Mouse (Mus musculus) liver, embryonic 11.5 days (tissue): ENCODE measurements at regions not wholly inside any gene's neighbourhood (a gene's known extent, or its start where the extent isn't known, plus 50 kb on each side); places are given as distances from the start of the nearest gene placed in this dataset.

ENCODE experiments used
- ATAC-seq: fragments of 200-750 bp; cut with Nextera tagmentation; replicated peaks from 2 replicates; pipeline ENCODE4 v1.8.0; 2017; ENCODE audit warnings: moderate number of reproducible peaks, mild to moderate bottlenecking, moderate TSS enrichment, moderate library complexity; ENCODE audit not compliant: low FRiP score
- DNase-seq: peaks from one replicate; pipeline ENCODE4 v3.0.0-alpha.2; 2017; ENCODE audit warnings: low spot score
- H3K27ac ChIP-seq: fragments of 300-500 bp; sonication (generic); 2 replicates; pipeline ENCODE4 v1.5.1; 2014; ENCODE audit warnings: mild to moderate bottlenecking, low read depth, low read length, control low read depth
- H3K27me3 ChIP-seq: fragments of 300-500 bp; sonication (generic); replicated peaks from 2 replicates; pipeline ENCODE4 v1.6.1; 2014; ENCODE audit warnings: low read length, mixed read lengths; ENCODE audit not compliant: control insufficient read depth, insufficient read depth
- H3K36me3 ChIP-seq: fragments of 300-500 bp; sonication (generic); 2 replicates; pipeline ENCODE4 v1.6.1; 2014; ENCODE audit warnings: mild to moderate bottlenecking, low read length, moderate library complexity, mixed read lengths; ENCODE audit not compliant: control insufficient read depth, insufficient read depth
- H3K4me1 ChIP-seq: fragments of 300-500 bp; sonication (generic); replicated peaks from 2 replicates; pipeline ENCODE4 v1.6.1; 2014; ENCODE audit warnings: low read length, mixed read lengths; ENCODE audit not compliant: control insufficient read depth, insufficient read depth
- H3K4me2 ChIP-seq: fragments of 300-500 bp; sonication (generic); 2 replicates; pipeline ENCODE4 v1.6.1; 2014; ENCODE audit warnings: mild to moderate bottlenecking, control low read depth, moderate library complexity
- H3K4me3 ChIP-seq: fragments of 300-500 bp; sonication (generic); 2 replicates; pipeline ENCODE4 v1.5.1; 2014; ENCODE audit warnings: low read depth, low read length, control low read depth
- H3K9ac ChIP-seq: fragments of 300-500 bp; sonication (generic); 2 replicates; pipeline ENCODE4 v1.6.1; 2014; ENCODE audit warnings: low read depth, low read length, control low read depth
- H3K9me3 ChIP-seq: fragments of 300-500 bp; sonication (generic); 2 replicates; pipeline ENCODE4 v1.6.1; 2016; ENCODE audit warnings: low read length, inconsistent platforms, mixed read lengths; ENCODE audit not compliant: control insufficient read depth
- WGBS: fragments of 180-500 bp; shearing (Covaris S2); extraction: QIAGEN DNeasy Blood & Tissue Kit; methylation state at CpG from one replicate; pipeline ENCODE4 v1.1.7; 2014; 5-methylcytosine and 5-hydroxymethylcytosine counted together

DNA sequence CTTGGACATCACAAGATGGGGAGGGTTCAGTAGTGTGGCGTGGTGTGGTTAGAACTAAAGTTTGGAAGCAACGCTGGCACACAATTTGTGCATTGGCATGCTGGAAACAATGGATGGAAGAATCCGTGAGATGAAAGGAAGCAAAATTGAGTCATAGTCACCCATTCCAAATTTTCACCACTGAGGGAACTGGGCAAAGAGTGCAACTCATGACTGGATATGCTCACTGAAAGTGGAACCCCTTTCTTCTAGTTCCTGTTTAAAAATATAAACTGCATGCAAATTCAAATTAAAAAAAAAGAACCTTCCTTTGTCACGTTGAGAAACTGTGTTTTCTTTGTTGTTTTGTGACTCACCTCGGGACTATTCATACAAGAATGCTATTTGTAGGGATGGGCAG, 269.5 kb upstream of the Kcnj16 start:
- H3K4me3 ChIP-seq = no peak overlapping the region
- H3K36me3 ChIP-seq = no peaks in the 10 kb centered on the region
- no peaks in the 10 kb centered on the region for H3K9me3 ChIP-seq
- no peak overlapping the region for H3K4me2 ChIP-seq
- no peaks in the 10 kb centered on the region for H3K4me1 ChIP-seq
- no peak for ATAC-seq
- DNase-seq = no peak
- whole genome bisulfite sequencing = 82% methylated on average over 5 of the region's 5 CpGs
- H3K27ac ChIP-seq = no peak overlapping the region
- no peaks in the 10 kb centered on the region for H3K27me3 ChIP-seq
- no peak overlapping the region for H3K9ac ChIP-seq

DNA sequence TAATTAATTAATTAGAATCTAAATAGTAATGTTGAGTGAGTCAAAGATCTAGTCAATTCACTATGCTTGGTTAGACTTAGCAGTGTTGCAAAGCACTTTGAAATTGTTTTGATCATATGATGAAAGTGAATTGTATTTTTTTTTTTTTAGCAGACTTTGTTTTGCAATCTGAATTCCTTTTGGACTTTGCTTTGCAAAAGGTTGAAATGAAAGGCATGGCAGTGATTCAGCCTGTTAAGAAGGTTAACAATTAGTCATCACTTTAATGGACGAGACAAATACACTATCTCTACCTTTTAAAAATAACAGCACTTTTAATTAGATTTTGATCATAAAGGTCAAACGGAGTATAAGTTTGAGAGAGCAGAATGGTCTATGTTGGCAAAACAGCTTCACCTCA, 266.9 kb upstream of the Kcnj16 start:
- H3K36me3 ChIP-seq = no peaks in the 10 kb centered on the region
- H3K4me3 ChIP-seq = no peak overlapping the region
- H3K9ac ChIP-seq = no peak overlapping the region
- H3K4me2 ChIP-seq = no peak overlapping the region
- DNase-seq (no peak), ATAC-seq (no peak)
- no peaks in the 10 kb centered on the region for H3K9me3 ChIP-seq
- no peaks in the 10 kb centered on the region for H3K27me3 ChIP-seq
- H3K27ac ChIP-seq = no peak overlapping the region
- 80% methylated on average over 2 of the region's 2 CpGs for WGBS
- no peaks in the 10 kb centered on the region for H3K4me1 ChIP-seq

DNA sequence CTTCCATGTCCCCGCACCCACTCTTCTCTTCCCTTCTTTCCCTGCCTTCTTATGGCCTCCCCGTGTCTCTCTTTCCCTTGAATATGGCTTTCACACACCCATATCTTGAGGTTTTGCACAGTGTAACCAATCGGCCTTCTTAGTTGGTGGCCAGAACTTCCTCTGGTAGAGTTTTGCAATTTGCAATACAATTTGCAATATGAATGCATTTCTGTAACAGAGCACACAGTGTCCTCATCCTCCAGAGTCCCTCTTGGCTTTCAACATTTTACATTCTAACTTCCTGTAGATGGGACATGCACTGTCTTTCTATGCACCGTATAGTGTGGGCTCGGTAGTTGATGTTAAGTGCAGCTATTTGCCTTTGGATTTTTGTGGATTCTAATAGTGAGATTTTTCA, 265.7 kb upstream of the Kcnj16 start:
- Histone ChIP-seq H3K9ac (no peak overlapping the region), H3K4me1 (no peaks in the 10 kb centered on the region), H3K36me3 (no peaks in the 10 kb centered on the region), H3K4me3 (no peak overlapping the region), H3K27me3 (no peaks in the 10 kb centered on the region), H3K4me2 (no peak overlapping the region), H3K9me3 (no peaks in the 10 kb centered on the region), H3K27ac (no peak overlapping the region)
- DNase-seq (no peak), ATAC-seq (no peak)
- WGBS = 74% methylated on average over 5 of the region's 5 CpGs

DNA sequence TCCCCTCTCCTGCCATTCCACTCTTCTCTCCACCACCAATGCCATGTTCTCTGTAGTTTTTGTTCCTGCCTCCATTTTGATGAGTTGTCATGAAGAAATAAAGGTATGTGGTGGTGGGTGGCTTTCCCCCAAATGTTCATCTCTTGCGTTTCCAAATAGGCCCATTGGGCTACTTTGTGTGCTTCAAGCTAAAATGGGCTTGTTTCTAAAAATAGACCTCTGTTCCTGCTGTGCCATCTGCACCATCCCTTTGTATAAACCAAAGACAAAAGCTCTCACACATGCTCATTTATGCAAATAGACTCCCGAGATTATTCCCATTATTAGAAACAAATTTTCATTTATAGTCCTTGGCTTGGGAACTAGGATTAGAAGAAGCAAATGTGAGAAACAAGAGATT, 264.3 kb upstream of the Kcnj16 start:
- H3K4me3 ChIP-seq = no peak overlapping the region
- no peak overlapping the region for H3K27ac ChIP-seq
- no peaks in the 10 kb centered on the region for H3K9me3 ChIP-seq
- H3K36me3 ChIP-seq = no peaks in the 10 kb centered on the region
- H3K4me2 ChIP-seq = no peak overlapping the region
- H3K9ac ChIP-seq = no peak overlapping the region
- no peaks in the 10 kb centered on the region for H3K27me3 ChIP-seq
- H3K4me1 ChIP-seq = no peaks in the 10 kb centered on the region
- WGBS = 77% methylated on average over 2 of the region's 2 CpGs
- DNase-seq (no peak), ATAC-seq (no peak)

DNA sequence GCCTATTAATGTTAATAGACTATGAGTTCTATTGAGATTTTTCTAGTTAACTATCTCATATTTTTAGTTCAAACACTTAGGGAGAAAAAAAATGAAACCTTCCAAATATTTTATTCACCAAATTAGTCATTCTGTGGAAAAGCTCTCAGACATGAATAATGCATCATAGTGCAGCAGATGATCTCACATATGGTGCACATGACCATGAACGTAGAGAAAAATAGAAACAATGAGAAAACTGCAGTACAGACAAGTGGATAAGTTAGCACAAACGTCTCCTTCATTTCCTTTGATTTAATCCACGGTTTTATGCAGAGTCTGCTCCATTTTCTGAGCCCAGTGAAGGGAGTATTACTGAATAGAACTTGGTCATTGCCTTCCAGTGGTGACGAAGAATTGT, 260.5 kb upstream of the Kcnj16 start:
- WGBS = 82% methylated on average over 4 of the region's 4 CpGs
- no peak for ATAC-seq

DNA sequence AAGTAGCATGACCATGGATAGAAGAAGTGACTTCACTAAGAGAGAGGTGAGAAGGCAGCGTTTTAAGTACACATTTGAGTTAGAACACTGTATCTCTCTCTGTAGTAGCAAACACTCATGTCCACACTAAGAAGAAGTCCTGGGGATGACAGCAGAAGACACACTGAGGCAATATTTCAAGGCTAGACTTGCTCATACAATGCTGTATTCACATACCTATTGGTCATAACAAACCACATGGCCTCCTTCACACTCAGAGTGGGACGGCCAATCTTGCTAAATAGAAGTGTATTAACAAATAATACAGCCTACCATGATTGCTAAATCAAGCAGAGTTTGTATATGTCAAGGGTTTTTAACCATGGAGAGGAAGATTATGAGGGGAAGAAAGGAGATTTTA, 252.5 kb upstream of the Kcnj16 start:
- DNase-seq (no peak), ATAC-seq (no peak)
- H3K4me3 ChIP-seq = no peak overlapping the region
- H3K27me3 ChIP-seq = no peaks in the 10 kb centered on the region
- no peak overlapping the region for H3K9ac ChIP-seq
- H3K36me3 ChIP-seq = no peaks in the 10 kb centered on the region
- H3K9me3 ChIP-seq = no peaks in the 10 kb centered on the region
- WGBS = 84% methylated on average over 2 of the region's 2 CpGs
- H3K27ac ChIP-seq = no peak overlapping the region
- no peaks in the 10 kb centered on the region for H3K4me1 ChIP-seq
- H3K4me2 ChIP-seq = no peak overlapping the region

More for the DNA sequence above, 260.5 kb upstream of the Kcnj16 start:
- H3K9me3 ChIP-seq = no peaks in the 10 kb centered on the region
- no peaks in the 10 kb centered on the region for H3K27me3 ChIP-seq
- H3K4me2 ChIP-seq = no peak overlapping the region
- no peak overlapping the region for H3K27ac ChIP-seq
- no peak for DNase-seq
- no peaks in the 10 kb centered on the region for H3K4me1 ChIP-seq
- no peak overlapping the region for H3K9ac ChIP-seq
- H3K4me3 ChIP-seq = no peak overlapping the region
- H3K36me3 ChIP-seq = no peaks in the 10 kb centered on the region

DNA sequence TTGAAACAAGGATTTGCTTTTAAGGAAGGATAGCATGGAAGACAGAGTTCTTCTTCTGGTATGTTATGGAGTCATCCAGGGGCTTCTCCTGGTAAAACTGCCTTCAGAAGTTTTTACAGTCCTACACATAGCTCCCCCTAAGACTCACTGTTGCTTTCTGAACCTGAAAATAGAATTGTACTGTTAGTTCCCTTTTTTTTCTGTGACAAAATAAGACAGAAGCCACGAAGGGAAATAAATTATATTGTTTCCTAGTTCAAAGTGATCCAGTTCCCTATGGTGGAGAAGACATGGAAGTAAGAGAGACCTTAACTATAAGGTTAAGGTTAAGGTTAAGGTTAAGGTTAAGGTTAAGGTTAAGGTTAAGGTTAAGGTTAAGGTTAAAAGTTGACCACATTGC, 251.5 kb upstream of the Kcnj16 start:
- Histone ChIP-seq H3K27me3 (no peaks in the 10 kb centered on the region), H3K36me3 (no peaks in the 10 kb centered on the region), H3K4me1 (no peaks in the 10 kb centered on the region), H3K9ac (no peak overlapping the region), H3K9me3 (no peaks in the 10 kb centered on the region), H3K4me2 (no peak overlapping the region), H3K4me3 (no peak overlapping the region), H3K27ac (no peak overlapping the region)
- no peak for DNase-seq
- WGBS = 36% methylated on average over 1 of the region's 1 CpGs
- ATAC-seq = no peak

DNA sequence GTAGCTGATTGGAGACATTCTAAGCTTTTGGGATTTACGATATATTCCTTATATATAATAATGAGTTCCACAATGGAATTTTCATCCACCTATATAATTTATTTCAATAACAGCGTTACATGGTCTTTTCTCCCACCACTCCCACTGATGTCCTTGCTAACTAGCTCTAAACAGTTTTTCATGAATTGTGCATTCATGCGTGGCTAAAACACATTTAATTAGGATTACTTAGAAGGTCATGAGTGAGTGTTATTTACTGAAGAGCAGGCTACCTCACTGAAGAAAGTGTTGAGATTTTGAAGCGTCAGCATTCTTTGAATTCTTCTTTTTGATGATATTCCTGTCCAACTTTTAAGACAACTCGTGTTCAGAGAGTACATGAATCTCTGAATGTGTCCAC, 245.1 kb upstream of the Kcnj16 start:
- H3K27me3 ChIP-seq = no peaks in the 10 kb centered on the region
- no peak overlapping the region for H3K4me3 ChIP-seq
- WGBS = 79% methylated on average over 5 of the region's 5 CpGs
- H3K4me2 ChIP-seq = no peak overlapping the region
- H3K4me1 ChIP-seq = no peaks in the 10 kb centered on the region
- no peak overlapping the region for H3K27ac ChIP-seq
- ATAC-seq (no peak), DNase-seq (no peak)
- H3K9ac ChIP-seq = no peak overlapping the region
- H3K9me3 ChIP-seq = no peaks in the 10 kb centered on the region
- no peaks in the 10 kb centered on the region for H3K36me3 ChIP-seq

DNA sequence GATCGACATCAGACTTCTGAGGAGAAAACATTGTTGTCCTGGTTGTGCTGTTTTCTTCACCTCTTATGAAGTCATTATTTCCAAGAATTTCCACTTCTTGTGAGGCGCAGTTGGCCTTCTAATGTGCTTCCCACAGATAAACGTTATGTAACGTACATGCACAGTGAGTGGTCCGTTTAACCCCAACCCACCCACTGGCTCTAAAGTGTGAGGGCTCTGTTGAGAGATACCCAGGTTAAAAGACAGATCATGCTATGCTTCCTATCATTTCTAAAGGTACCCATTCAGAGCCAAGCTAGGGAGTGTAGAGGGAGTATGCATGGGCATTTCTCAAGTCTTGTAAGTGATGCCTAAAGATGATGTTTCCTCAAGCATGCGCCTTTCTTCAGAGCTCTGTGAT, 243.9 kb upstream of the Kcnj16 start:
- H3K27me3 ChIP-seq = no peaks in the 10 kb centered on the region
- no peak for DNase-seq
- no peaks in the 10 kb centered on the region for H3K36me3 ChIP-seq
- H3K4me3 ChIP-seq = no peak overlapping the region
- no peak overlapping the region for H3K9ac ChIP-seq
- H3K9me3 ChIP-seq = no peaks in the 10 kb centered on the region
- no peaks in the 10 kb centered on the region for H3K4me1 ChIP-seq
- WGBS = 75% methylated on average over 6 of the region's 6 CpGs
- 0 out of 2 replicates have a peak, but pooled peaks have one; percentile 51 for ATAC-seq
- H3K4me2 ChIP-seq = no peak overlapping the region
- no peak overlapping the region for H3K27ac ChIP-seq
